Mouse (Mus musculus) ovary, postnatal 36 days (tissue): ENCODE results near the gene Ret.

Experiments
- DNase-seq: peaks from one replicate; pipeline ENCODE4 v3.0.0; 2022; ENCODE audit warnings: low spot score, mixed read lengths

Ret gene

GRCm38 (mm10) chr6:118173251-118173974 lies 24.1 kb downstream of the Ret start:
- no peak for DNase-seq

- no peak for DNase-seq
Measured at GRCm38 (mm10) chr6:118171386-118171785, 26.1 kb downstream of the Ret start.

GRCm38 (mm10) chr6:118168106-118168505 lies 29.4 kb downstream of the Ret start:
- DNase-seq: no peak

GRCm38 (mm10) chr6:118167013-118167412 lies 30.5 kb downstream of the Ret start:
- DNase-seq: no peak

- no peak for DNase-seq
Measured at GRCm38 (mm10) chr6:118165516-118165915, 32.0 kb downstream of the Ret start.

GRCm38 (mm10) chr6:118164691-118165090 lies 32.8 kb downstream of the Ret start:
- DNase-seq: no peak

- no peak for DNase-seq
Measured at GRCm38 (mm10) chr6:118163086-118163485, 34.4 kb downstream of the Ret start.

GRCm38 (mm10) chr6:118162457-118163082 lies 34.9 kb downstream of the Ret start:
- no peak for DNase-seq

GRCm38 (mm10) chr6:118153091-118153490 lies 44.4 kb downstream of the Ret start:
- no peak for DNase-seq

- no peak for DNase-seq
Measured at GRCm38 (mm10) chr6:118150988-118151387, 46.5 kb downstream of the Ret start.

- DNase-seq: no peak
Measured at GRCm38 (mm10) chr6:118150538-118150937, 47.0 kb downstream of the Ret start.

- no peak for DNase-seq
Measured at GRCm38 (mm10) chr6:118150128-118150527, 47.4 kb downstream of the Ret start.

- DNase-seq: no peak
Measured at GRCm38 (mm10) chr6:118140961-118141360, 56.6 kb downstream of the Ret start.

- peak; percentile 96 for DNase-seq
Measured at GRCm38 (mm10) chr6:118138731-118139709, 58.5 kb downstream of the Ret start, which contains the start of gene Csgalnact2. Csgalnact2 (minus strand) TSS chr6:118139140.

GRCm38 (mm10) chr6:118137148-118137547 lies 60.4 kb downstream of the Ret start:
- DNase-seq: no peak

GRCm38 (mm10) chr6:118134461-118134860 lies 63.1 kb downstream of the Ret start:
- no peak for DNase-seq

GRCm38 (mm10) chr6:118130022-118130421 lies 67.5 kb downstream of the Ret start:
- DNase-seq: no peak

- no peak for DNase-seq
Measured at GRCm38 (mm10) chr6:118127827-118128487, 69.6 kb downstream of the Ret start.

GRCm38 (mm10) chr6:118127198-118127597 lies 70.3 kb downstream of the Ret start:
- DNase-seq: no peak

GRCm38 (mm10) chr6:118126577-118126976 lies 70.9 kb downstream of the Ret start:
- no peak for DNase-seq

- no peak for DNase-seq
Measured at GRCm38 (mm10) chr6:118122767-118123166, 74.8 kb downstream of the Ret start.

GRCm38 (mm10) chr6:118111810-118112209 lies 85.7 kb downstream of the Ret start:
- no peak for DNase-seq
